Mouse (Mus musculus) gonadal fat pad, adult 2 months (tissue): ENCODE measurements around the gene H60b. TPM values are rescaled to one million over a fixed set of nuclear protein-coding genes. Genes with fewer than 3 reads are reported as not detected.
"Not testable (repeated sequence)": the region's sequence is repeated elsewhere in the genome, so short reads cannot be mapped to it uniquely, and the experiment has no call there.

Experiments used
- DNase-seq: peaks from one replicate; pipeline ENCODE4 v3.0.0-alpha.2; 2012; ENCODE audit warnings: low read depth
- polyA plus RNA-seq: library from polyadenylated mRNA; depleted of rRNA; stranded (reverse); fragments of >200 nt; gene quantifications from 2 replicates; pipeline ENCODE4 v1.2.3, GENCODE M21; 2012; rRNA removed

The H60b gene
- polyA plus RNA-seq, 1 experiment = 0.46 TPM

DNA sequence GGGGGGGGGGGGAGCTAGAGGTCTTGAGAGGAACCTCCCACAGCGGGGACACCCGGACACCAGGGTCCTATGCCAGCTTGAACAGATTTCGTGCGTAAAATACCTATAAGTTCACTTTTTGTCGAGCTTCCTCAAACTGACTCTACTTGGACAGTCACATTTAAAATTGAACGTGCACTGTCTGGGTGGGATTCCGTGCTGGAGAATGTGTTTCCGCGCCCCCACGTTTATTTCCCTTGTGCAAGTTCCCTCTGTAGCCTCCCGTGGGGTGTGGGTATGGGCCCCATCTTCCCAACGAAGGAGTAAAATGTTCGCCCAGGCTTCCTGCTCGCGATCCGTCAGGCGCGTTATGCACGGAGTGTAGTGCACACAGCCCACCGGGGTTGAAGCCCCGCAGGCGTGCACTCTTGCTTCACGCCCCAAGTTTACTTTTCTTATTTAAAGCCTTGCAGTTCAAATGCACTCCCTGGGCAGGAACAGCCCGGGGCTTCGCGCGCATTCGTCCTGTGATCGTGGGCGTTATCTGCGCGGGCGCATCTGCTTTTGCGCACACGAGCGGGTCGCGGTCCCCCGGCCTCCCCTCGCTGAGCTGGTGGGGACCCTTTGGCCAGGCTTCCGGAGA lies 115.4 kb downstream of the H60b start:
- DNase-seq = no peak

DNA sequence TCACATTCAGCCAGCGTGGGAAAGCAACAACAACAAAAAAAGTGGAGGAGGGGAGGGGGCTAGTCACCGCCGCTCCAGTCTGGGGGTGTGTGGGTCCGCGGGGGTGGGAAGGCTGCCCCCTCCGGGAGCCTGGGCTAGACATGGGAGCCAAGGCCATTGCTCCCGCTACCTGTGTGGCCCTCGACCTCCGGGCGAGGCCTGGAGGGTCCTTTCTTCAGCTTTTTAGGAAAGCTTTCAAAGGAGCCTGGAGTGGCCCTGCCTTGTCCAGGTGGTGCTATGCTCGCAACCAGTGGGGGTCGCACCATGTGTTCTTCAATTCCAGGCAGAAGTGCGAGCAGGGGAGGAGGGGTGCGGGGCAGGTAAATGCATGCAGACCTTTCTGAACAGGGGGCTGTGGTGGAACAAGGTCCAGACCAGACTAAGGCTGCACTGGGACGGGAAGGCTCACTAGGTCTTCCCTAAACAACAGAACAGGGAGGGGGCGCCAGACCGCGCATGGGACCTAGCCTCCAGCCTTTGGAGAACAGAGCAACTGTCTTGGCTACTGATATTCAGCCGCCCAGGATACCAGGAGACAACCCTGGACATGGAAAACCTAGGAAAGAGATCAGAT lies 116.2 kb downstream of the H60b start:
- no peak for DNase-seq

DNA sequence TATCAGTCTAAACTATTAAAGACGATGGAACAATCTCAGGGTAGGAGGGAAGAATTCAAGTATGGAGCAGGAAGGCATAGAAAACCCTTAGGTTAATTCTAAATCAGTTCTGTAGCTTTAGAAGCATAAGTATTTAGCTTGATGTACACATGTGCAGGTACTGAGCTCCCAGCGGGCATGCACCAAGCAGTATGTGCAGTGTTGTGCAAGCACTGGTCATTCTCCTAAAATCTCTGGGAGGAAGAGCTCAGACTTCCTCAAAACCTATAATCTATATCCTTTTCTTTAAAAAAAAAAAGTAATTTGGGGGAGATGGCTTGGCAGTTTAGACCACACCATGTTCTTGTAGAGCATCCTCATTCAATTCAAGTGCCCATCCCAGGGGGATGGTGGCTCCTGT lies 120.1 kb downstream of the H60b start:
- not testable (repeated sequence) for DNase-seq

- no peak for DNase-seq
Measured at GRCm38 (mm10) chr10:22282816-22283215, 124.4 kb downstream of the H60b start.

DNA sequence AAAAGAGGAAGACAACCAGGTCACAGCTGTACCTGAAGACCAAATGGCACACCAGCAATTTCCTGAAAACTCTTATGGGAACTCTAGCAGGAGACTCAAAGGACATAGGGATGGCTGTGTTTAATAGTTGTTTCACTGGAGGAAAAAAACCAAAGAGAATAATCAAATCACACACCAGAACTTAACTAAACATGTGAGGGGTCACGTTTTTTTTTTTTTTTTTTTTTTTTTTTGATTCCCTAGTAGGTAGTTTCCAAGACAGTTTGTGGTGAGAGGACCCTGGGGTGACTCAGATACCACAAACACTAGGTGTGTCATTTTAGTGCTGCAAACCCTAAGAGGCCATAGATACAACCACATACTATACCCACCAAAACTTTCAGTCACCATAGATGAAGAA lies 137.3 kb downstream of the H60b start:
- no peak for DNase-seq

DNA sequence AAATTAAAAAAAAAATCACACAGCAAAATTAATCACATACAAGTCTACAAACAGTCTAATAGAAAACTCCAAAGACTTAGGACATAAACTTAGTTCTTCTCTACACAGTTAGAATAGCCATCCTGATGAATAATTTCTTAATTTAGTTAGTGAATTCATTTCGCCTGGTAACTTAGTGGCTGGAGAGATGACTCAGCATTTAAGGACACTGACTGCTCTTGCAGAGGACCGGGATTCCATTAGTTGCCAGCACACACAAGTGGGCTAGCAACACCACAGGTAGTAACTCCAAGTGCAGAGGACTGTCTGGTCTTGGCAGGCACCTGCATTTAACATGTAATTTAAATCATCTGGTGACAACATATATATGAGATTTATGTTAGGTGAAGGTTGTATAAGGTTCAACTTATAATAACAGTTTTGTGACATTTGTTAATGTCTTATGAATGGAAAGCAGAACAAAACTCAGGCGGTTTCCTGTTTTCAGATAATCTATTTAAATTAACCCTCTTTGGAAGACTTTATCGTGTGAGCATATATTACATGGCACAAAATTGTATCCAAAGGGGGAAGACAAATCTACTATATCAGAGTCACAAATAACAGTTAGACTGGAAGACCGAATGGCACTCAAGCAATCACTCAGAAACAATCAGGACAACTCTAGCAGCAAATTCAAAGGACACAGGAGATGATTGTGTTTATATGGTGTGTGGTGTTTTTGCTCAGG lies 138.8 kb downstream of the H60b start:
- DNase-seq = no peak

- DNase-seq = no peak
Measured at GRCm38 (mm10) chr10:22297766-22298461, 139.5 kb downstream of the H60b start.

- no peak for DNase-seq
Measured at GRCm38 (mm10) chr10:22299324-22299723, 140.9 kb downstream of the H60b start.

DNA sequence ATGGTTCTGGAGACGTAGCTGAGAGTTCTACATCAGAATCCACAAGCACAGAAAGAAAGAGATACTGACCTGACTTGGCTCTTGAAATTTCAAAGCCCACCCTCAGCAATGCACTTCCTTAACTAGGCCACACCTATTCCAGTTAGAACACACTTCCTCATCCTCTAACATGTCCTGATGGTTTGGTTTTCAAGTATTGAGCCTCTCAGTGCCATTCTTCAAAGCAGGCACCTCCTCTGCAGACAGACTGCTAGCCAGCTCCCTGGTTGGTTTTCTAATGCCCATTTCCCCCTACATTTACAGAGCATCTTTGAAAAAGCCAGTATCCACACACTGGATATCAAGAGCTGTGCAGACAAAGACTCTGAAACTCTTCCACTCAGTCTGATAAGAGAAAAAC lies 143.3 kb downstream of the H60b start:
- no peak for DNase-seq

DNA sequence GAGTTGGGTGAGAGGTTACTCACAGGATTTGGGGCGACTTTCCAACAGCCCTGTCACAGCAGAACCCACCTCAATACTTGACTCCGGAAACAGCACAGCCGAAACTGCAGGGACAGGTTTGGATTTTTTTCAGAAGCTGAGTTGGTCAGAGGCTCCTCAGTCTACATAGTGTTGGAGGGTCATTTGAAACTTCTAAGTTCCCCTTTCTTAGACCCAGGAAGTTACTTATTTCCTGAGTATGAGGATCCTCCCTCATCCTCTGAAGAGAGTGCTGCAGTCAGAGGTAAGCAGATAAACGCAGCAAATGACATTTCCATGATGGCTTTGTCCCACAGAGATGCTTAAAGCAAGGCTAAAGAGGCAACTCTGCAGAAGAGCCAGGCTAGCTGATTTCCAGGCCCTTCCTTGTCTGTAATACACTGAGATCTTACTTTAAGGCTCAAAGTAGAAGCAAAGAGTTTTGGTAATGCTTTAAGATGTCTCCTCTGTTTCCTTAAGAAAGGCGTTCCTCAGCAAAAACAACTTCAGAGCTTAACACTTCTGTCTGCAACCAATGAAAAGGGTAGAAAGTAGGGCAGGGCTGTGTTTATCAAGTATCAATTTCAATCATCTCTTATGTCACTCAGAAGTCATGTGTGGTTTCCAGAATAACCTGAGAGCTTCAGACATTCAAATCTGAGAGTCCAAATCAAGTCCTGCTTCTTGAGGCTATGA lies 144.1 kb downstream of the H60b start:
- no peak for DNase-seq

DNA sequence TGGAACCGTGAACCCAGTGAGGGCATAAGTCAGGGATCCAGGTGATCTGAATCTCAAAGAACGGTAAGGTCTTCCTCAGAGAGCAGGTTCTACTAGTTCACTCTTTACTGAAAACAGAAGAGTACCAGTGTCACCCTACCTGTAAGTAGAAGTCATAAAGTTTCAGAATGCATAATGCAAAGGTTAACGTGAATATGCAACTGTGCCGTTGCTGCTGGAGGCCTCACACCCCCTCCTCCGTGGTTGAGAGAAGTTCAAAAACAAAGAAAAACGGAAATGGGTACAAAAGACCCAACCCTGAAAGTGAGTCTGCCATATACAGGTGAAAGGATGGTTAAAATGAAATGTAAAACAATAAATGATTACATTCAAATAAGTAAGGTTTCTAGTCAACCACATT lies 145.3 kb downstream of the H60b start:
- DNase-seq = no peak

DNA sequence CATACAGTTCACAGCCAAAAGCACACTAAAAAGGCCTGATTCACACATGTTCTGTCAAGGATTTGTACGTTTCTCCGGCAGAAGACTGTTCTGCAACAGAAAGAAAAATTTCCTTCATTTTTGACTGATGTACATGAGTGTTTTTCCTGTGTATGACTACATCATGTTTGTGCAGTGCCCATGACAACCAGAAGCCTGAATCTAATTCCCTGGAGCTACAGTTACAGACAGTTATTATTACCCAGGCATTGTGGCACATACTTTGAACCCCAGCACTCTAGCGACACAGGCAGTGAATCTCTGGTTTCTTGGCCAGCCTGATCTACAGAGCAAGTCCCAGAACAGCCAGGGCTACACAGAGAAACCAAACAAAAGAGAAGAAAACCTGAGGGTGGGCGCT lies 147.4 kb downstream of the H60b start:
- DNase-seq = no peak

GRCm38 (mm10) chr10:22306452-22306851 lies 148.1 kb downstream of the H60b start:
- no peak for DNase-seq

DNA sequence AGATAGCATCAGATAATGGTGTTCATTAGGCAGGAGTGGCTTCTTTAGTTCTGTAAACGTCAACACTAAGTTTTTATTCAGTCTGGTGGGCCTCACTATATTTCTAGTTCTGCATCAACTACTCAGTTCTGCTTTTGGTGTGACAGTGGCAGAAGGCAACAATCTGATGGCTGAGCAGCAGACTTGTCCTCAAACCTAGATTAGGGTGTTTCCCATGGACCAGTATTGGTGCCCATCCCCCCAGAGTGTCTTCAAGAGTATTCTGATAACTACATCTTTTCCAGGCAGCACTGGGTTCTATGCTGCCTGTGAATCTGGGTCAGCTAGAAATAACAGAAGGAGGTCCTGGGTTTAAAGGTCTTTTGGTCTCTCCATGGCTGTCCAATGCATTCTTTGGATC lies 149.8 kb downstream of the H60b start:
- DNase-seq = no peak

- no peak for DNase-seq
Measured at GRCm38 (mm10) chr10:22322858-22323257, 164.5 kb downstream of the H60b start.

Other genes starting within 250 kb of the H60b start
- not detected in 2 replicates for gene 4930444G20Rik, start 90.5 kb upstream of the H60b start, polyA plus RNA-seq
- gene E030030I06Rik, start 9.3 kb upstream of the H60b start, polyA plus RNA-seq = 1.9 and 2.2 TPM in 2 replicates
- gene Raet1e, start within 50 bp of the H60b start, polyA plus RNA-seq = 0.58 and 0.72 TPM in 2 replicates
- 0.11 and 0.20 TPM in 2 replicates for gene Raet1d, start 202.0 kb downstream of the H60b start, polyA plus RNA-seq